Mouse (Mus musculus) hindbrain, embryonic 15.5 days (tissue): Measurements from ENCODE around the gene Insm1. TPM values are rescaled to one million over a fixed set of nuclear protein-coding genes. Genes with fewer than 3 reads are reported as not detected.

Source experiments
- ATAC-seq: fragments of 200-750 bp; cut with Nextera tagmentation; 2 replicates; pipeline ENCODE4 v1.8.0; 2017; ENCODE audit warnings: low read depth, moderate number of reproducible peaks, moderate TSS enrichment; ENCODE audit not compliant: low FRiP score
- H3K27ac ChIP-seq: fragments of 300-500 bp; sonication (generic); replicated peaks from 2 replicates; pipeline ENCODE4 v1.5.1; 2015; ENCODE audit warnings: mild to moderate bottlenecking, inconsistent platforms
- H3K27me3 ChIP-seq: fragments of 300-500 bp; sonication (generic); 2 replicates; pipeline ENCODE4 v1.6.1; 2015; ENCODE audit warnings: control low read depth, inconsistent platforms
- H3K36me3 ChIP-seq: fragments of 300-500 bp; sonication (generic); 2 replicates; pipeline ENCODE4 v1.6.1; 2015; ENCODE audit warnings: control low read depth, inconsistent platforms
- H3K4me1 ChIP-seq: fragments of 300-500 bp; sonication (generic); replicated peaks from 2 replicates; pipeline ENCODE4 v1.6.1; 2015; ENCODE audit warnings: control low read depth, inconsistent platforms
- H3K4me2 ChIP-seq: fragments of 300-500 bp; sonication (generic); 2 replicates; pipeline ENCODE4 v1.6.1; 2015; ENCODE audit warnings: moderate library complexity, mild to moderate bottlenecking, inconsistent platforms
- H3K4me3 ChIP-seq: fragments of 300-500 bp; sonication (generic); 2 replicates; pipeline ENCODE4 v1.5.1; 2015; ENCODE audit warnings: mild to moderate bottlenecking, inconsistent platforms
- H3K9ac ChIP-seq: fragments of 300-500 bp; sonication (generic); 2 replicates; pipeline ENCODE4 v1.6.1; 2015; ENCODE audit warnings: inconsistent platforms
- H3K9me3 ChIP-seq: fragments of 300-500 bp; sonication (generic); 2 replicates; pipeline ENCODE4 v1.6.1; 2016; ENCODE audit warnings: control low read depth, inconsistent platforms
- WGBS: fragments of 180-500 bp; shearing (Covaris S2); methylation state at CpG from one replicate; pipeline ENCODE4 v1.1.7; 2015; 5-methylcytosine and 5-hydroxymethylcytosine counted together
- polyA plus RNA-seq: library from polyadenylated mRNA; unstranded; fragments of >200 nt; fragmentation: Nextera tagmentation; extraction: Ambion mirVana; gene quantifications from 2 replicates; pipeline ENCODE4 v1.2.1, GENCODE M21; 2015

Insm1 gene
- polyA plus RNA-seq, 1 experiment from 2014 or later, result 3.8 TPM

- Histone ChIP-seq H3K4me3 (no peak overlapping the region), H3K9me3 (no peaks in the 10 kb centered on the region), H3K9ac (no peak overlapping the region), H3K27me3 (peaks cover 27% of the 10 kb centered on the region), H3K4me2 (peak overlapping the region; percentile 87; the same call in 1 of the 2 replicates), H3K27ac (no peak overlapping the region), H3K4me1 (peaks cover 25% of the 10 kb centered on the region), H3K36me3 (no peaks in the 10 kb centered on the region)
- ATAC-seq, result no peak
- WGBS, result 11% methylated on average over 9 of the region's 9 CpGs
Observed at GRCm38 (mm10) chr2:146226484-146226883, 4.8 kb downstream of the Insm1 start.

- WGBS, result 65% methylated on average over 3 of the region's 3 CpGs
- peaks cover 27% of the 10 kb centered on the region for H3K27me3 ChIP-seq
Observed at GRCm38 (mm10) chr2:146227646-146228045, 5.9 kb downstream of the Insm1 start.

GRCm38 (mm10) chr2:146228435-146228834, 6.7 kb downstream of the Insm1 start:
- no peak for ATAC-seq
- no peak overlapping the region for H3K4me2 ChIP-seq
- 60% methylated on average over 2 of the region's 2 CpGs for WGBS
- no peak overlapping the region for H3K9ac ChIP-seq
- H3K36me3 ChIP-seq, result no peaks in the 10 kb centered on the region
- H3K27me3 ChIP-seq, result peaks cover 26% of the 10 kb centered on the region
- no peak overlapping the region for H3K27ac ChIP-seq
- H3K4me3 ChIP-seq, result no peak overlapping the region
- peaks cover 12% of the 10 kb centered on the region for H3K4me1 ChIP-seq
- no peaks in the 10 kb centered on the region for H3K9me3 ChIP-seq

More at GRCm38 (mm10) chr2:146227646-146228045, 5.9 kb downstream of the Insm1 start:
- Histone ChIP-seq H3K4me2 (no peak overlapping the region), H3K9me3 (no peaks in the 10 kb centered on the region), H3K36me3 (no peaks in the 10 kb centered on the region), H3K9ac (no peak overlapping the region), H3K4me1 (peaks cover 20% of the 10 kb centered on the region), H3K27ac (no peak overlapping the region), H3K4me3 (no peak overlapping the region)
- no peak for ATAC-seq

- no peak overlapping the region for H3K27ac ChIP-seq
- no peak for ATAC-seq
- no peaks in the 10 kb centered on the region for H3K36me3 ChIP-seq
- H3K9ac ChIP-seq, result no peak overlapping the region
- no peak overlapping the region for H3K4me2 ChIP-seq
- H3K4me3 ChIP-seq, result no peak overlapping the region
- 94% methylated on average over 2 of the region's 2 CpGs for WGBS
- peaks cover 22% of the 10 kb centered on the region for H3K27me3 ChIP-seq
- no peaks in the 10 kb centered on the region for H3K9me3 ChIP-seq
- peaks cover 2% of the 10 kb centered on the region; the same call in 1 of the 2 replicates for H3K4me1 ChIP-seq
Observed at GRCm38 (mm10) chr2:146231485-146231884, 9.8 kb downstream of the Insm1 start.

GRCm38 (mm10) chr2:146239196-146239747, 17.6 kb downstream of the Insm1 start:
- Histone ChIP-seq H3K9ac (no peak overlapping the region), H3K4me3 (no peak overlapping the region), H3K27me3 (peaks cover 3% of the 10 kb centered on the region; the same call in 1 of the 2 replicates), H3K4me1 (no peaks in the 10 kb centered on the region), H3K4me2 (no peak overlapping the region), H3K9me3 (no peaks in the 10 kb centered on the region), H3K36me3 (no peaks in the 10 kb centered on the region), H3K27ac (no peak overlapping the region)
- no peak for ATAC-seq
- 91% methylated on average over 4 of the region's 4 CpGs for WGBS

GRCm38 (mm10) chr2:146244049-146244448, 22.3 kb downstream of the Insm1 start:
- no peaks in the 10 kb centered on the region for H3K4me1 ChIP-seq
- H3K9ac ChIP-seq, result no peak overlapping the region
- ATAC-seq, result no peak
- 89% methylated on average over 2 of the region's 2 CpGs for WGBS
- no peak overlapping the region for H3K27ac ChIP-seq
- H3K27me3 ChIP-seq, result no peaks in the 10 kb centered on the region
- H3K4me3 ChIP-seq, result no peak overlapping the region
- no peaks in the 10 kb centered on the region for H3K36me3 ChIP-seq
- H3K9me3 ChIP-seq, result no peaks in the 10 kb centered on the region
- H3K4me2 ChIP-seq, result no peak overlapping the region

GRCm38 (mm10) chr2:146245401-146245800, 23.7 kb downstream of the Insm1 start:
- Histone ChIP-seq H3K4me3 (no peak overlapping the region), H3K4me1 (no peaks in the 10 kb centered on the region), H3K9me3 (no peaks in the 10 kb centered on the region), H3K27ac (no peak overlapping the region), H3K9ac (no peak overlapping the region), H3K4me2 (no peak overlapping the region), H3K36me3 (no peaks in the 10 kb centered on the region), H3K27me3 (no peaks in the 10 kb centered on the region)
- WGBS, result 46% methylated on average over 7 of the region's 7 CpGs
- no peak for ATAC-seq

GRCm38 (mm10) chr2:146246409-146247075, 24.8 kb downstream of the Insm1 start:
- no peak for ATAC-seq
- no peak overlapping the region for H3K4me3 ChIP-seq
- whole genome bisulfite sequencing, result 83% methylated on average over 4 of the region's 4 CpGs

GRCm38 (mm10) chr2:146247576-146247975, 25.9 kb downstream of the Insm1 start:
- ATAC-seq, result no peak
- no peak overlapping the region for H3K9ac ChIP-seq
- H3K36me3 ChIP-seq, result no peaks in the 10 kb centered on the region
- no peak overlapping the region for H3K4me2 ChIP-seq
- H3K9me3 ChIP-seq, result no peaks in the 10 kb centered on the region
- no peak overlapping the region for H3K27ac ChIP-seq
- 42% methylated on average over 6 of the region's 6 CpGs for WGBS
- H3K27me3 ChIP-seq, result no peaks in the 10 kb centered on the region
- no peak overlapping the region for H3K4me3 ChIP-seq
- no peaks in the 10 kb centered on the region for H3K4me1 ChIP-seq

More at GRCm38 (mm10) chr2:146246409-146247075, 24.8 kb downstream of the Insm1 start:
- Histone ChIP-seq H3K4me1 (no peaks in the 10 kb centered on the region), H3K27ac (no peak overlapping the region), H3K9me3 (no peaks in the 10 kb centered on the region), H3K4me2 (no peak overlapping the region), H3K36me3 (no peaks in the 10 kb centered on the region), H3K27me3 (no peaks in the 10 kb centered on the region), H3K9ac (no peak overlapping the region)

- WGBS, result 58% methylated on average over 7 of the region's 7 CpGs
- Histone ChIP-seq H3K27ac (no peak overlapping the region), H3K36me3 (no peaks in the 10 kb centered on the region), H3K4me3 (no peak overlapping the region), H3K27me3 (no peaks in the 10 kb centered on the region), H3K4me2 (no peak overlapping the region), H3K9ac (no peak overlapping the region), H3K4me1 (no peaks in the 10 kb centered on the region), H3K9me3 (no peaks in the 10 kb centered on the region)
- no peak for ATAC-seq
Observed at GRCm38 (mm10) chr2:146249033-146249432, 27.3 kb downstream of the Insm1 start.

- ATAC-seq, result peak; percentile 52
- H3K9ac ChIP-seq, result no peak overlapping the region
- no peaks in the 10 kb centered on the region for H3K36me3 ChIP-seq
- no peaks in the 10 kb centered on the region for H3K27me3 ChIP-seq
- H3K4me3 ChIP-seq, result no peak overlapping the region
- WGBS, result 59% methylated on average over 6 of the region's 6 CpGs
- H3K4me1 ChIP-seq, result no peaks in the 10 kb centered on the region
- H3K4me2 ChIP-seq, result no peak overlapping the region
- no peaks in the 10 kb centered on the region; the same call in 1 of the 2 replicates for H3K9me3 ChIP-seq
- no peak overlapping the region for H3K27ac ChIP-seq
Observed at GRCm38 (mm10) chr2:146250236-146250904, 28.6 kb downstream of the Insm1 start.

GRCm38 (mm10) chr2:146254387-146254786, 32.7 kb downstream of the Insm1 start:
- no peak for ATAC-seq
- 92% methylated on average over 1 of the region's 1 CpGs for WGBS
- Histone ChIP-seq H3K27me3 (no peaks in the 10 kb centered on the region), H3K36me3 (no peaks in the 10 kb centered on the region), H3K9ac (no peak overlapping the region), H3K4me2 (no peak overlapping the region), H3K4me3 (no peak overlapping the region), H3K9me3 (no peaks in the 10 kb centered on the region; the same call in 1 of the 2 replicates), H3K27ac (no peak overlapping the region), H3K4me1 (peaks cover 20% of the 10 kb centered on the region)
